Mouse (Mus musculus) lung, postnatal 10 days (tissue): ENCODE measurements around the gene Egflam.
A peak's percentile ranks its signal among the peaks of the same experiment; 100 is the strongest.

ENCODE experiments used
- DNase-seq: peaks from one replicate; pipeline ENCODE4 v3.0.0; 2021

Gene Egflam

DNA sequence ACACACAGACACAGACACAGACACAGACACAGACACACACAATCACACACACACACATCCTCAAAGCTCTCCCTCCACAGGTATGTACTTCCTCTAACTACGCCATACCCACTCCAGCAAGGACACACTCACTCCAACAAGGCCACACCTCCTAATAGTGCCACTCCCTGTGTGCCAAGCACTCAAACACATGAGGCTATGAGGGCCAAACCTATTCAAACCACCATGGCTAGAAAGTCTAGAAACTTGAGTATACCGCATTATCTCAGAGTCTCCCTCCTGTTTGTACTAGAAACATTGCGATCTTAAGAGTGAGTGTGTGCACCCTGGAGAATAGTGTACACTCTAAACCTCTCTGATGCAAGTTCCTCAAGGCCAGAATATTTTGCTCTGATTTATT, 182.3 kb downstream of the Egflam start:
- DNase-seq, result no peak

DNA sequence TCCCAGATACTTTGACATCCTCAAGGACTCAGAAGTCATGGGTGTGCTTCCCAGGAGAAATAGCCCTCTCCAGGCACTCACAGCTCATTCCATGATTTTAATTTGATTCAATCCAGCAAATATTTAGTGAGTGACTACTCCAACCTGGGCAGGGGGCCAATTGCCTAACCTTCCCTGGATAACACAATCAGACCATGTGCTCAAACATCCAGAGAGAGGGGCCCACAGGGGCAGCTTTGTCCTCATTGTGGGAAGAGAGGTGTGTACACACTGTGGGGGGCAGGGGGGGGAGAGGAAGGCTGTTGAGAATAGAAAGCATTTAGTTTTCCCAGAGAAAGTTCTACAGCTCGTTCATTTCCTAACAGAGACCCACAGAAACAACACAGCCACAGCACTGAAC, 184.5 kb downstream of the Egflam start:
- DNase-seq, result peak; percentile 80

GRCm38 (mm10) chr15:7208180-7208579, 190.0 kb downstream of the Egflam start:
- DNase-seq, result no peak

GRCm38 (mm10) chr15:7207292-7207691, 190.9 kb downstream of the Egflam start:
- no peak for DNase-seq

DNA sequence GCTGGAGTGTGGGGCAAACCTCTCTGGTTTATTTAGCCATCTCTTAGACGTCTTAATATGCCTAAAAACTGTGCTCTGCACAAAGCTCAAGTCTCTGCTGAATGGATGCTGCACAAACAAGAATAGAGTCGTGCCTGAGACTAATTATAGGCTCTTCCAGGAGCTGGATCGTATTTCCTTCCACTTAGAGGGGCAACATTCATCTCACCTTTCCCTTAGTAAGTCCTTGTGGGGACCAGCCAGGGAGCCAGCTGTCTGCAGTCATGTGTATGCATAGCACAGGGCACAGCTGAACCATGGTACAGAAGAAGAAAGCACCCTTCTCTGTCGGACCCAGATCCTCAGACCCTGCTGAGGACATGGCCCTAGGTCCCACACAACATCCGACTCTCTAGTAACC, 192.1 kb downstream of the Egflam start:
- DNase-seq, result no peak

DNA sequence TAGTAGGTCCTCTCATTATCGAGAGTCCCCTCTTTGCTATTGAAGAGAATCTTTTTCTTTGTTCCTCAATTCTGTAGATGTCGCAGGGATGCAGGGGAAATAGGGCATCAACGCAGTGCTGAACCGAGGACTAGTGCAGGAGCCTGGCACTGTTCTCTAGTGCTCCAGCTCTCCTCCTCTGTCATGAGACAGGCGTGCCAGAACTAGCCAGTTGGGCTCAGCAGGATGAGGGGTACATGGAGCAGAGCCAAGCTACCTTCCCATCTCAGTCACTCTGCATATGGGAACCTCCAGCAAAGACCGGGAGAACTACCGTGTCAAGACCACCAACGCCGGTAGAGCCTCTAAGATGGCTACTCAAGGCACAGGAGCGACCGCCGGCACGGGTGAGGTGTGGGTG, 193.3 kb downstream of the Egflam start:
- no peak for DNase-seq

GRCm38 (mm10) chr15:7203606-7204330, 194.4 kb downstream of the Egflam start:
- DNase-seq, result peak; percentile 89

DNA sequence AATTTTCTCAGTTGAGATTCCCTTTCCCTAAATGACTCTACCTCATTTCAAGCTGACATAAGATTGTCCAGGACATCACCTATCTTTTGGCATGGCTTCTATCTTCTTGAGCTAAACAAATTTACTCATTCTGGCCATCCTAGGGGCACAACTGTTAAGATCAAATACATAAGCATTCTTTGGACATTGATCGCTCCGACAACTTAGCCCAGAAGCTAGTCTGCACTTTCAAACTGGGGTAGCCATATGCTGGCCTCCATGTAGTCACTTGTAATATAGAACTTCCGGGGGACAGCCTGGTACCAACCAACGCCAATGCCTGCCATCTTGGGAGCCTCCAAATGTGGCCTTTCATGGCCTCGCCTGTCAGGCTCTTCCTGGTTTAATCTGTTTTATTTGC, 195.2 kb downstream of the Egflam start:
- DNase-seq, result no peak

DNA sequence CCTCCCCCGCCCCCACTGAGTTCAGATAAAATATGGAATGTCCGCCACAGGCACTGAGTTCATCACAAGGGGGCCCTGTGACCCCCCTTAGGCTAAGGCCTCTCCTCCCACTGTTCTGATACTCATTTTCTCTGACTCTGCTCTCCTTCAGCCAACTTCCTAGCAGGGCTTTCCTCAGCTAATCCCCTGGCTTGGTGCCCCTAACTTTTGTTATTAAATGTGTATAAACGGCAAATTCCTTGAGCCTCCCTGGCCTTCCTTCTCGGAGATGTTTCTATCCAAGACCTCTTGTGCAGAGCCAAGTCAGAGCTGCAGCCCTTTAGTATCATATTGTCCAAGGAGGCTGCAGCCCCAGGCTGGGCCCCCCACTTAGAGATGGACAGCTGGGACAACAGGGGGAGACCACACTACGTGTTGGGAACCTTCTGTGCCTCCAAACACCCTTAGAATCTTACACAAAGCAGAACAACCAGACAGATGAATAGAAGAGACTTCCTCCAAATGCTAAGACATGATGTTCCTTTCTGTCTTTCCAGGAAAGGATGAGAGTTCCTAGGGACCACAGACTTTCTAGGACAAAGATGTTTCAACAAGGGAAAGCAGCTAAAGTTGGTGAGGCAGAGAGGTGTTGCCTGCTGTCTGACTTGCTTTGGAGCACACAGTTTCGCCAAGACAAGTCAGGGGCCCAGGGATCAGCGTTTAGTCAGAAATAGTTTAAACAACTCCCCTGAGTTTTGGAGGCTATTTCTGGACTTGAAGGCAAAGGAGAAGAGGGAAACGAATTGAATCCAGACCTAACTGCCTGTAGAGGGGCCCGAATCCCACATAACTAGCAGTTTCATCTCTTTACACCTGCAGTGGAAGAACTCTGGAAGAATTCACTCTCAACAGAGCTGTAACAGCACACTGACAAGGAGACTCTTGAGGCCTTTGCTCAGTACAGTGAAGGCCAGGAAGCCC, 196.5 kb downstream of the Egflam start:
- peak; percentile 67 for DNase-seq

GRCm38 (mm10) chr15:7200286-7200685, 197.9 kb downstream of the Egflam start:
- no peak for DNase-seq

GRCm38 (mm10) chr15:7198816-7199215, 199.4 kb downstream of the Egflam start:
- no peak for DNase-seq

GRCm38 (mm10) chr15:7197652-7198445, 200.3 kb downstream of the Egflam start:
- DNase-seq, result no peak

DNA sequence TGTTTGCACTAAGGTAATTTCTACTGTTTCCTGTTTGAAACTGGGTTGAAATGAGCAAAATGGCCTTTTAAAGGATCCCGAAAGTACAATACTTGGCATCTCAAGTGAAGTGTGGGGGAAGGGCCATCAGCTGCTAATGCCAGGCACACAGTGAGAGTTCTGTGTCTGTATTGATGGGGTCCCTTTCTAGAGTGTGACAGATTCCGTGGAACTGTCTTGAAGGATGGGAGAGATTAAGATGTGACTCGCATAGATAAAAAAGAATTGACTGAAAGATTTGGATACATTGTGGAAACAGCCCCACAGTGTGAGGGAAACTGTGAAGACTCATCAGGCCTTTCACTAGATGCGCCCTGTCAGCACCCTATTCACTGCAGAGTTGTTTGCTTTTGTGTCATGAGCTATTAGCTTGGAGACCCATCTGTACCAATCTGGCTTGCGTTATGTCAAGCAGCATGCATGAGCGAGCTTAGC, 203.4 kb downstream of the Egflam start:
- DNase-seq, result no peak

DNA sequence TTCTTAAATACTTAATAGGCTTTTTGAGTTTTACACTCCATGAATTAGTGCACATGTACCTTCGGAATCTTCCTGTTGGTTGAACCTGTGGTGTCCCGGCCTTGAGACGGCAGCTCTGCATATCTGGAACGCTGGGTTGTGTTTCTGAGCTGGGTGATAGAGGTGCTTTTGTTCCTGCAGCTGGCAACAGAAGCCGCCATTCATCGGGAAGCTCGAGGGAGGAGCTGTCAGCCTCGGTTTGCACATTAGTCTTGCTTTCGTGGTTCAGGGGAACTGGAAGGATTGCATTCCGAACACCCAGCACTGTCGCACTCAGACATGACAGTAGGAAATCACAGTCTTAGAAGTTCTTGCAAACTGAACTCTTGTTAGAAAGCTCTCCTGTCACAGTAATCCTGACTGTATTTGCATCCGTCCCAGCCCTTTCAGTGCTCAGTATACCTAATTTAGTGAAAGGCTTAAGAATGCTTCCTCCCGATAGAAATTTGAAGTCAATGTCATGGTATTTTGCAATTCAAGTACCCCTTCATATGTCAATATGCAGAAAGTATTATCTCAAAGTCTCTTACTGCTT, 204.0 kb downstream of the Egflam start:
- no peak for DNase-seq

DNA sequence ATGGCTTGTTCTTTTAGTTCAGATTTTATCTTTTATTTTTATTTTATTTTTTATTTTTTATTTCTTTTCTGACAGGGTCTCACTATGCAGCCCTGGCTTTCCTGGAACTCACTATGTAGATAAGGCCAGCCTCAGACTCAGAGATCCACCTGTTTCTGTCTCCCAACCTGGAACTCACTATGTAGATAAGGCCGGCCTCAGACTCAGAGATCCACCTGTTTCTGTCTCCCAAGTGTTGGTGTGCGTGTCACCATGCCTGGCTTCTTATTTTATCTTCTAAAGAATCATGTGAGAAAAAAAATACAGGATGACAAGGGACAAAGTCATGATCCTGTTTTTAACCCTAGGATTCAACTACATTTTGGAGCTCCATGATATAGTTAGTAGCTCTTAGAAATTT, 205.6 kb downstream of the Egflam start:
- no peak for DNase-seq

DNA sequence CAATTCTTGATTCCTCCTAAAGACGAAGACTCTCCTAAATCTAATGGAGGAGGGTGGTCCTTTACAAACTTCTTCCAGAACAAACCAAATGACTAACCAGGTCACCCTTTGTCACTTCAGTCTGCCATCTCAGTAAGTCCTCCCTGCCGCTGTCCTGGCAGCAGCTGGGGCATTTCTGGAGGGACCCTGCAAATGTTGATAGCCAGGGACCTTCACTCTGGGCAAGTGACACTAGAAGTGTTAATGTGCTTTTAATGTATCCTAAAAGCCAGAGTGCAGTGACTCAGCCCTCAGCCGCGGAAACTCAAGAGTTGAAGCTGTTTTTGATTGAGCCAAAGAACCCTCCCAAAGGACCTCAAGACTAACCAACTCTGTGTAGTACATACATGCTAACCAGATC, 207.1 kb downstream of the Egflam start:
- no peak for DNase-seq

GRCm38 (mm10) chr15:7189678-7190454, 208.3 kb downstream of the Egflam start:
- DNase-seq, result peak; percentile 74

DNA sequence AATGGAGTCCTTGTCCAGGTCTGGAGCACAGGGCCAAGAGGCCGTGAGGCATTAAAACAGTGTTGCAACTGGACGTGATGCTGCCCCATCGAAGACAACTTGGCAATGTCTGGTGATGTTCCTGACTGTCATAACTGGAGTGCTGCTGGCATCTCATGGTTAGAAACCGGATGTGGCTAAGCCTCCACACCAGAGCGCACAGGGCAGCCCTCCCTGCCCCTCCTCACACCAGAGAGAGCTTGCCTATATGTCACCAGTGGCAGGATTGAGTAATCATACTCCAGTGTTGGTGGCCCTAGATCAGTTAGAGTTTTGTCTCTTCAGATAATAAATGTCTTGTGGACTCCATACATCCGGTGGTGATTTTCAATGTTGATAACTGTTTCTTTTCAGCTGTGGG, 210.5 kb downstream of the Egflam start:
- DNase-seq, result peak; percentile 28

DNA sequence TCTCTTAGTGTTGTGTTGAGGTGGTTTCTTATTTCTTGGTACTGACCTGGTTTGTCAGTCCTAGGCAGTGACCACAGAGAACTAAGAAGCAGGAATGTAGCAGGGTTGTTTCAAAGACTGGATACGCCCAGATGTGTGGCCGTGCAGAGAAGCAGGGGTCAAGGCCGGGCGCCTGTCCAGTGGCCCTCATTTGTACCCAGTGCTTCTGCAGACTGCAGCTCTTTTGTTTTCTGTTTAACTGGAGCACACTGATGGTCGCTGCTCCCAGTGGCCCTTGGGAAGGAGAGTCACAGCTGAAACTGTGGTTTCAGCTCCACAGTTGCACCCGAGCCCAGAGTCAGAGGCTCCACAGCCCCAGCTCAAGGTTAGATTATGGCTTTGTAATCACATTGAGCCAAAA, 217.6 kb downstream of the Egflam start:
- DNase-seq, result no peak

- DNase-seq, result no peak
Measured at GRCm38 (mm10) chr15:7173776-7174175, 224.4 kb downstream of the Egflam start.

- DNase-seq, result no peak
Measured at GRCm38 (mm10) chr15:7173346-7173745, 224.8 kb downstream of the Egflam start.

GRCm38 (mm10) chr15:7172875-7173274, 225.3 kb downstream of the Egflam start:
- DNase-seq, result peak; percentile 41
